Mouse (Mus musculus) lung, postnatal 0 days (tissue): ENCODE data around the gene Abcd4.

Experiments
- CTCF ChIP-seq: IDR thresholded peaks from 2 replicates; pipeline ENCODE4 v1.5.1; 2016; ENCODE audit warnings: antibody characterized with exemption, mild to moderate bottlenecking
- EP300 ChIP-seq: IDR thresholded peaks from 2 replicates; pipeline ENCODE4 v1.6.1; 2016; ENCODE audit warnings: antibody characterized with exemption, mild to moderate bottlenecking, control low read depth

DNA sequence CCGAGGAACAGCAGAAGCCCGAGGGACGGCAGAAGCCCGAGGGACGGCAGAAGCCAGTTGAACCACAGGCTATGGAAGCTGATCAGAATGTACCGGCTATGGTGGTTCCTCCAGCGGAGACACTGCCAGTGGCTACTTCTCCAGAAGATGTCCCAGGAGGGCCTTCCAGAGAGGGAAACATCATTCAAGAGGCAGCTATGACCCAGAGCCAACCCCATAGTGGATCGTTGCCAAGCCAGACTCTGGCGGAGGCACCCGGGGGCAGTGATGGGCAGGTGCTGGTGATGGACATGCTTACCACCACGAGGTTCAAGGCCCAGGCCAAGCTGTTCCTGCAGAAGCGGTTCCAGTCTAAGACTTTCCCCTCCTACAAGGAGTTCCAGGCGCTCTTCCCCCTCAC is 33.0 kb upstream of the Abcd4 start:
- TF ChIP-seq CTCF (no peak), EP300 (no peak)
